Mouse (Mus musculus) cerebellum, adult 9-11 months (tissue): ENCODE results near the gene Tcea3.

ENCODE experiments used
- DNase-seq: peaks from one replicate; pipeline ENCODE4 v3.0.0; 2022

Gene Tcea3

GRCm38 (mm10) chr4:136247729-136248463 is at the start of gene Tcea3:
TSS of gene Tcea3 (plus strand) at chr4:136247729.
- DNase-seq: no peak

- no peak for DNase-seq
Observed at GRCm38 (mm10) chr4:136198846-136199245, 48.7 kb upstream of the Tcea3 start.

GRCm38 (mm10) chr4:136199562-136200292 is 47.8 kb upstream of the Tcea3 start:
- DNase-seq: peak; percentile 16

GRCm38 (mm10) chr4:136202509-136202908 is 45.0 kb upstream of the Tcea3 start:
- DNase-seq: no peak

GRCm38 (mm10) chr4:136204775-136205174 is 42.8 kb upstream of the Tcea3 start:
- DNase-seq: no peak

GRCm38 (mm10) chr4:136206033-136206893 is 41.3 kb upstream of the Tcea3 start, which contains the start of gene Asap3:
TSS of gene Asap3 (plus strand) at chr4:136206365.
- DNase-seq: peak; percentile 67

GRCm38 (mm10) chr4:136206943-136207342 is 40.6 kb upstream of the Tcea3 start:
- DNase-seq: no peak

GRCm38 (mm10) chr4:136210931-136211330 is 36.6 kb upstream of the Tcea3 start:
- DNase-seq: no peak

GRCm38 (mm10) chr4:136213629-136214028 is 33.9 kb upstream of the Tcea3 start:
- no peak for DNase-seq

- DNase-seq: no peak
Observed at GRCm38 (mm10) chr4:136214828-136215227, 32.7 kb upstream of the Tcea3 start.

- no peak for DNase-seq
Observed at GRCm38 (mm10) chr4:136215576-136215975, 32.0 kb upstream of the Tcea3 start.

- no peak for DNase-seq
Observed at GRCm38 (mm10) chr4:136217063-136217462, 30.5 kb upstream of the Tcea3 start.

- DNase-seq: peak; percentile 35
Observed at GRCm38 (mm10) chr4:136218595-136219214, 28.8 kb upstream of the Tcea3 start.

- DNase-seq: no peak
Observed at GRCm38 (mm10) chr4:136220133-136220775, 27.3 kb upstream of the Tcea3 start.

GRCm38 (mm10) chr4:136223549-136224239 is 23.8 kb upstream of the Tcea3 start:
- no peak for DNase-seq

- DNase-seq: no peak
Observed at GRCm38 (mm10) chr4:136224240-136224559, 23.3 kb upstream of the Tcea3 start.

- DNase-seq: no peak
Observed at GRCm38 (mm10) chr4:136224677-136225460, 22.7 kb upstream of the Tcea3 start.

- DNase-seq: no peak
Observed at GRCm38 (mm10) chr4:136227408-136227807, 20.1 kb upstream of the Tcea3 start.

- DNase-seq: no peak
Observed at GRCm38 (mm10) chr4:136228640-136229039, 18.9 kb upstream of the Tcea3 start.

GRCm38 (mm10) chr4:136238669-136239068 is 8.9 kb upstream of the Tcea3 start:
- no peak for DNase-seq

GRCm38 (mm10) chr4:136239111-136239510 is 8.4 kb upstream of the Tcea3 start:
- no peak for DNase-seq
